Mouse (Mus musculus) CD8-positive naive resting alpha-beta T cell, adult 57 days (primary cell): ENCODE data around the gene Bola1. TPM values are rescaled to one million over a fixed set of nuclear protein-coding genes. Genes with fewer than 3 reads are reported as not detected.

ENCODE experiments used
- total RNA-seq: library from RNA; stranded (reverse); gene quantifications from one replicate; pipeline ENCODE4 v1.2.4, GENCODE M21; 2023

Gene Bola1
- 10.8 TPM for total RNA-seq

DNA sequence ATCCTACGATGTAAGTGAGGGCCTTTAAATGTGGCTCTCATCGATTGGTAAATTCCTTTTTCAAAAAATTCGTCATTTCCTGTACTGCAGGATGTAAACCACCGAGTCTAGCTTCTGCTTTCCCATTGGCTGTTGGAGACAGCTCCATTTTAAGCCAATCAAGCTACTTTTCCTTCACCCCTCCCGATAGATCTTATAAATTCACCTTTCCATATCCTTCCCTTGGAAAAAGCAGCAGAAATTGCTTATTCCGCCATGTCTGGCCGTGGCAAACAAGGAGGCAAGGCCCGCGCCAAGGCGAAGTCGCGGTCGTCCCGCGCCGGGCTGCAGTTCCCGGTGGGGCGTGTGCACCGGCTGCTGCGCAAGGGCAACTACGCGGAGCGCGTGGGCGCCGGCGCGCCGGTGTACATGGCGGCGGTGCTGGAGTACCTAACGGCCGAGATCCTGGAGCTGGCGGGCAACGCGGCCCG lies at the start of gene Bola1, which contains the start of gene Hist2h2ab:
Bola1 (minus strand) TSS at position 49 of the 470 bp plus-strand sequence.
Hist2h2ab (plus strand) TSS at position 205 of the 470 bp plus-strand sequence.

DNA sequence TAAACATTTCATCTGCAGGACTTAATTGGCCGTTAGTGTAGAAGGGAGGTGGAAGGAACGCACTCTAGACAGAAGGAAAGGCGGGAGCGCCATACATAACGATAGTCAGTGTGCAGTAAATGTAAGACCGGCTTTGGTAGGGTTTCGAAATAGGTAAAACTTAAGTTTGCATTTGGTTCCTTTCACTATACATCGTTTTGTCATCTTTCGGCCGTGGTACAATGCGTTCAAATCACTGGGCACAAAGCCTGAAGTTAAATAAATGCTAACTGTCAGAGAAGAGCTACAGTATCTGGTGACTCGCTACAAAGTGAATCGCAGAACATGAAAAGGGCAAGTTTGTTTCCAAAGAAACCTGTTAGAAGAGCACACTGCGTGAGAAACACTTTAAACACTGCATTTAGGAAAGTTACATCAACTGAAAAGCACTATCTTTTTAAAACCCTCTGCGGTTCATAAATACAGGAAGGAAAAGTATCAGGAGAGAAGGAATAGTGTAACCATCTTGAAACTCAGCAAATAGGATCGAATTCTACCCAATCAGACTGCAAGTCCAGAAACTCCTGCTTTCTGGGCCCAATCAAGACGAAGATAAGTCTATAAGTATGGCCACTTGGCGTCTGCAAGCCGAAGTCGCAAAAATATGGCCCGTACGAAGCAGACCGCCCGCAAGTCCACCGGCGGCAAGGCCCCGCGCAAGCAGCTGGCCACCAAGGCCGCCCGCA lies 48.7 kb upstream of the Bola1 start, which contains the start of gene Hist2h3b:
Hist2h3b (plus strand) TSS at position 604 of the 725 bp plus-strand sequence.

DNA sequence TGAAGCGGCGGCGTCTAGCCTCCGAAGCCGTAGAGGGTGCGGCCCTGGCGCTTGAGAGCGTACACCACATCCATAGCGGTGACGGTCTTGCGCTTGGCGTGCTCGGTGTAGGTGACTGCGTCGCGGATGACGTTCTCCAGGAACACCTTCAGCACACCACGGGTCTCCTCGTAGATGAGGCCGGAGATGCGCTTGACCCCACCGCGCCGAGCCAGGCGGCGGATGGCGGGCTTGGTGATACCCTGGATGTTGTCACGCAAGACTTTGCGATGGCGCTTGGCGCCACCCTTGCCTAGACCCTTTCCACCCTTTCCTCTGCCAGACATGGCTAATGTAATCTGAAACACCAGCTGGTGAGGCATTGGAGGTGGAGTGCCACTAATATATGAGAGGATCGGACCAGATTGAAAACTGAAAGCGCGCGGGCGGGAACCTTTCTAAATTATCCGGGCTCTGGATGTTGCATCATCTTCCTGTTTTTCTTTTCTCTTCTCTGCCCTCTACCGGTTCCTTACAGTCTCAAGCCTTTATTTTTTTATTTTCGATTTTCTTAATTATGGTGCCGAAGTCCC lies 43.6 kb upstream of the Bola1 start, which contains the start of gene Hist2h4:
Hist2h4 (minus strand) TSS at position 333 of the 572 bp plus-strand sequence.

DNA sequence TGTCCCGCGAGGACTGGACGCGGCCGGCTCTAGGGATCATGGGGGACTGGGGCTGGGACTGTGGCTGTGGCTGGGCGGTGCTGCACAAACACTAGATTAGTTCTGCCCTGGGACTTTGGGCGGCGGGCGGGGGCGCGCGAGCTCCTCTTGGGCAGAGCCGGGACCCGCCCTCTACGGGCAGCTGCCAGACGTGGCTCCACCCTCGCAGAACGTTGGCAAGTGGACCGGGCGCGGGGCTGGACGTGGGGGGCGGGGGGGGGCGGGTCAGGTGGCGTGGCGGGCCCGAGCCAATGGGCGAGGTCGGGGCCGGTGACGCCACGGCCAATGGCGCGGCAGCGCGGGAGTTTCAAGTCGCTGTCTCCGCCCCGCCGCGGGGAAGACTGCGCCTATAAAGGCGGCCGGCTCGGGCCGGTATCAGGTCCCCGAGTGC lies 26.9 kb upstream of the Bola1 start, which contains the start of gene Hist2h3c1:
Hist2h3c1 (plus strand) TSS at position 259 of the 430 bp plus-strand sequence.

DNA sequence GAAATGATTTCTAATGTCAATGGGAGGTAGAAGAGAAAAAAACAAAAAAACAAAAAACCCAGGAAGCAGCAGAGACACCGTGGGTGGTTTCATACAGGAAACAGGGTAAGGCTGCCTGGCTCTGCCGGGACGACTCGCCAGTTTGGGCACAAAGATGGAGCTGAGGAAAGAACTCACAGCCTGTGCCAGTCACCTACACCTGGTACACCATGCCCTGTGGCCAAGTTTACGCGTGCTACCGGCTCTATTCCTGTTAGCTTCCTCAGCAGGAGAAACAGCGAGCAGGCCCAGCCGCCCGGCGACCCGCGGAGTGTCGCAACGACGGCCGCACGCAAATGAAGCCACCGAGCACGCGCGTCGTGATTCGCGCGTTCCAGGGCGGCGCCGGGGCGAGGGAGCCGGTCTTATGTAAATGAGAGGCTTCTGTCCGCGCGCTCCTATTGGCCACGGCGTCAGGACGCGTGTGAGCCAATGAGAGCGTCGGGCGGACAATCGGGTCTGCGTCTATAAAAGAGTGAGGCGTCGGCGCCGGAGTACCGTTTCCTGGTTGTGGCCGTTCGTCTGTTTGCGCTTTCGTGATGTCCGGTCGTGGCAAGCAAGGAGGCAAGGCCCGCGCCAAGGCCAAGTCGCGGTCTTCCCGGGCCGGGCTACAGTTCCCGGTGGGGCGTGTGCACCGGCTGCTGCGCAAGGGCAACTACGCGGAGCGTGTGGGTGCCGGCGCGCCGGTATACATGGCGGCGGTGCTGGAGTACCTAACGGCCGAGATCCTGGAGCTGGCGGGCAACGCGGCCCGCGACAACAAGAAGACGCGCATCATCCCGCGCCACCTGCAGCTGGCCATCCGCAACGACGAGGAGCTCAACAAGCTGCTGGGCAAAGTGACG lies 25.7 kb upstream of the Bola1 start, which contains the start of gene Hist2h2aa1:
Hist2h2aa1 (plus strand) TSS at position 495 of the 884 bp plus-strand sequence.

DNA sequence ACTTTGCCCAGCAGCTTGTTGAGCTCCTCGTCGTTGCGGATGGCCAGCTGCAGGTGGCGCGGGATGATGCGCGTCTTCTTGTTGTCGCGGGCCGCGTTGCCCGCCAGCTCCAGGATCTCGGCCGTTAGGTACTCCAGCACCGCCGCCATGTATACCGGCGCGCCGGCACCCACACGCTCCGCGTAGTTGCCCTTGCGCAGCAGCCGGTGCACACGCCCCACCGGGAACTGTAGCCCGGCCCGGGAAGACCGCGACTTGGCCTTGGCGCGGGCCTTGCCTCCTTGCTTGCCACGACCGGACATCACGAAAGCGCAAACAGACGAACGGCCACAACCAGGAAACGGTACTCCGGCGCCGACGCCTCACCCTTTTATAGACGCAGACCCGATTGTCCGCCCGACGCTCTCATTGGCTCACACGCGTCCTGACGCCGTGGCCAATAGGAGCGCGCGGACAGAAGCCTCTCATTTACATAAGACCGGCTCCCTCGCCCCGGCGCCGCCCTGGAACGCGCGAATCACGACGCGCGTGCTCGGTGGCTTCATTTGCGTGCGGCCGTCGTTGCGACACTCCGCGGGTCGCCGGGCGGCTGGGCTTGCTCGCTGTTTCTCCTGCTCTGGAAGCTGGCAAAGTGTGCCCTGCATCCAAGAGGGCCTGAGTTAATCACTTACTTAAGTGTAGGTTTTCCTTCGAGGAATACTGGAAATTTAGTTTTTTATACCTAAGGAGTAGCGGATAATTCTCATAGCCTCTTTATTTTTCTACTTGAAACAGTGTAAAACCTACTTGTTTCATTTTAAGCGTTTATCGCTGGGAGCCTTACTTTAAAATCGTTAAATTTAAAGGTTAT lies 20.7 kb upstream of the Bola1 start, which contains the start of gene Hist2h2aa2:
Hist2h2aa2 (minus strand) TSS at position 328 of the 850 bp plus-strand sequence.

DNA sequence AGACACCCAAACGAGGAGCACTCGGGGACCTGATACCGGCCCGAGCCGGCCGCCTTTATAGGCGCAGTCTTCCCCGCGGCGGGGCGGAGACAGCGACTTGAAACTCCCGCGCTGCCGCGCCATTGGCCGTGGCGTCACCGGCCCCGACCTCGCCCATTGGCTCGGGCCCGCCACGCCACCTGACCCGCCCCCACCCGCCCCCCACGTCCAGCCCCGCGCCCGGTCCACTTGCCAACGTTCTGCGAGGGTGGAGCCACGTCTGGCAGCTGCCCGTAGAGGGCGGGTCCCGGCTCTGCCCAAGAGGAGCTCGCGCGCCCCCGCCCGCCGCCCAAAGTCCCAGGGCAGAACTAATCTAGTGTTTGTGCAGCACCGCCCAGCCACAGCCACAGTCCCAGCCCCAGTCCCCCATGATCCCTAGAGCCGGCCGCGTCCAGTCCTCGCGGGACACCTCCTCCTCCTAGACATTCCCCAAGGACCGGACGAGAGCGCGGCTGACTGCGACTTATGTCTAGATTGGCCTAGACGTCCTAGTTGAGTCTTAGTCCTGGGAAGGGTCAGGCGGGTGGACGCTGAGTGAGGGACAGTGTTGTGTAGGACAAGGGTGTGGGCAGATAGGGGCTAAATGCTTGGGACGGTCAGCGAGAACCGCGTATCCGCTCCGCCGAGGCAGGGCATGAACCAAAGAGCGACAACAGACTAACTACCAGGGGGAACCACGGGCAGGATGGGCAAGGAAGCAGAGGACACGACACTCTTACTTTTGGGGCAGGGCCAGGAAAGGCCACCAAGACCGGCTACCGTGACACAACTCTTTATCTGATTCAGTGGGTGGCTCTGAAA lies 19.7 kb upstream of the Bola1 start, which contains the start of gene Hist2h3c2:
Hist2h3c2 (minus strand) TSS at position 174 of the 840 bp plus-strand sequence.

DNA sequence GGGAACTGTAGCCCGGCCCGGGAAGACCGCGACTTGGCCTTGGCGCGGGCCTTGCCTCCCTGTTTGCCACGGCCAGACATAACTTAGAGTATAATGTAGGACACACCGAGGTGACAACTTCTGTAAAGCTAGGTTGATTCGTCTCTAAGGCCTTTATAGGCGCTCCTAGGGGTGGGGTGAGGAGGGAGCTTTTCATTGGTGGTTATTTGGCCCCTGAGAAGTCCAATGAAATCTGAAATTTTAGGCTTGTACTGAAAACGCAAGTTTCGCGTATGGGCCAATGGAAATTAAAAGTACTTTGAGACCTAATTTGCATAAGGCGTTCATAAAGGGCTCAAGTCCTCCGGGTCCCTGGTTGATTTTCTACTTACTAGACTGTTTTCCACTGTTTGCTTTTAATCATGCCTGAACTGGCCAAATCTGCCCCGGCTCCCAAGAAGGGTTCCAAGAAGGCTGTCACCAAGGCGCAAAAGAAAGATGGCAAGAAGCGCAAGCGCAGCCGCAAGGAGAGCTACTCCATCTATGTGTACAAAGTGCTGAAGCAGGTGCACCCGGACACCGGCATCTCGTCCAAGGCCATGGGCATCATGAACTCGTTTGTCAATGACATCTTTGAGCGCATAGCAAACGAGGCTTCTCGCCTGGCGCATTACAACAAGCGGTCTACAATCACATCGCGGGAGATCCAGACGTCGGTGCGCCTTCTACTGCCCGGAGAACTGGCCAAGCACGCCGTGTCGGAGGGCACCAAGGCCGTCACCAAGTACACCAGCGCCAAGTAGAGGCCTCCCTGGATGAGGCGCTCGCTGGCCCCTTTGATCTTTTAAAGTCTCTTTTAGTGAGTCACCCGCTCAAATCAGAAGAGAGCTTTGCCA lies 1.5 kb upstream of the Bola1 start, which contains the start of the genes Hist2h2ac and Hist2h2be:
Hist2h2ac (minus strand) TSS at position 116 of the 875 bp plus-strand sequence.
Hist2h2be (plus strand) TSS at position 355 of the 875 bp plus-strand sequence.

DNA sequence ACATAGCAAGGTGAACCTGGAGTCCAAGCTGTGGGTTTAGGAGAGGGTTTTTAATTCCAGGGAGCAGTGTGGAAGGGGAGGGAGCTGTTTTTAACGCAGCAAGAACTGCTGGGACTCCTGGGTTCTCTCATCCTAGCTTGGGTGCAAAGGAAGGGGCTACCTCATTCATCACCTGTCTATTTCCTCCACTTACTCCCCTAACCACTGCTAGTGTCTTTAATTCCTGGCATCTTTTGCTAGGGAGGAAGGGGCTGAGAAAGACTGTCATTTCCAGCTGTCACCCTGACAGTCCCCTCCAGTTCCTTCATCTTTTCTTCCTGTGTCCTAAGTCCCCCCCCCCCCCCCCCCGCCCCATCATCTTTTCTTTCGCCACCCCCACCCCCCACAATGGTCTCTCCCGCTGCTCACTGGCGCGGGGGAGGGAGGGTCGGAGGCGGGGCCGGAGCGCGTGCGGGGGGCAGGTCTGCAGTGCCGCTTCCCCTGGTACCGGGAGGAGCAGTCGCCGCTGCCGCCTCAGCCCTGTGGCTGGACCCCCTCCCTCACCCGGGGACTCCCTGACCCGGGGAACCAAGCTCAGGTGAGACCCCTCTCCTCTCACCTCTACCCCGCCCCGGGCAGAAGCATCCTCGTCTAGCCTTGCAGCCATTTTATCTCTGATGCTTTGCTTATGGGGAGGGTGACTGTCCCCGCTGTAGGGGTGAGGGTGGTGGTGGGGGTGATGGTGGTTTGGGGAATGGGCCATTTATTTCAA lies 38.6 kb downstream of the Bola1 start, which contains the start of gene Sv2a:
Sv2a (plus strand) TSS at position 425 of the 751 bp plus-strand sequence.

DNA sequence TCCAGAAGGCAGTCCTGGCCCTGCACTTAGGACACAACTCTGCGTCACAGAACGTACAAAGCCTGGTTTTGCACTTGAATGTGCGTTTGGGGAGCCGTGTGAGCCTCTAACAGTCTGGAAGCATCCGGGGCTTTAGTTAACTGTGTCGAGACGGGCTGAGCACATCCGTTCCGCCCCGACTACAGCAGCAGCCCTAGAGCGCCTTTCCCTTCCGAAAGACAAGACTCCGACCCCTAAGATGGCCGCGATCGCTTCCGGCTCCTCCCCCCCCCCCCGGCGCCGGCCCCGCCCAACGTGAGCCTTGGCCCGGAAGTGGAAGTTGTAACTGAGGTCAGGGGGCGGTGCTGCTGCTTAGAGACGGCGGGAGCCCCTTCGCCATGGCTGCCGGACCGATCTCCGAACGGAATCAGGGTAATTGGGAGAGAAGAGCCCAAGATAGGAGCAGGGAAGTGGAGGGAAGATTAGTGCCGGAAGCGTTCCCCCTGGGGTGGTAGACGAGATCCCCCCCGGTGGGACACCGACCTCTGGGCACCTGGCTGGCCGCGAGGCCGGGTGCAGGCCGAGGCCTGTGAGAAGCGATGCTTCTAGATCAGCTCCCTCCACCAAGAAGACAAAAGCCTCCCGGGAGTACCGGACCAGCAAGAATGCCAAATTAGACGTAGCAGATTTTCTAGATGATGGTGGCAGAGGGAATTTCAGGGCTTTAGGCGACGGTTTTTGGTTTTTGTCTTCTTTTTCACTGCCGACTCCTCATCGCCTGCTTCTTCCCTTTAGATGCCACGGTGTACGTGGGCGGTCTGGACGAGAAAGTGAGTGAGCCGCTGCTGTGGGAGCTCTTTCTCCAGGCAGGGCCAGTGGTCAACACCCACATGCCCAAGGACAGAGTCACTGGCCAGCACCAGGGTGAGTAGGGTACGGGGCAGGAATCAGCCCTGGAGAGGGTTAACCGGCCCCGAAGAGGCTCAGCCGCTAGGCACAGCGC lies 47.0 kb downstream of the Bola1 start, which contains the start of gene Sf3b4:
Sf3b4 (plus strand) TSS at position 136 of the 982 bp plus-strand sequence.

DNA sequence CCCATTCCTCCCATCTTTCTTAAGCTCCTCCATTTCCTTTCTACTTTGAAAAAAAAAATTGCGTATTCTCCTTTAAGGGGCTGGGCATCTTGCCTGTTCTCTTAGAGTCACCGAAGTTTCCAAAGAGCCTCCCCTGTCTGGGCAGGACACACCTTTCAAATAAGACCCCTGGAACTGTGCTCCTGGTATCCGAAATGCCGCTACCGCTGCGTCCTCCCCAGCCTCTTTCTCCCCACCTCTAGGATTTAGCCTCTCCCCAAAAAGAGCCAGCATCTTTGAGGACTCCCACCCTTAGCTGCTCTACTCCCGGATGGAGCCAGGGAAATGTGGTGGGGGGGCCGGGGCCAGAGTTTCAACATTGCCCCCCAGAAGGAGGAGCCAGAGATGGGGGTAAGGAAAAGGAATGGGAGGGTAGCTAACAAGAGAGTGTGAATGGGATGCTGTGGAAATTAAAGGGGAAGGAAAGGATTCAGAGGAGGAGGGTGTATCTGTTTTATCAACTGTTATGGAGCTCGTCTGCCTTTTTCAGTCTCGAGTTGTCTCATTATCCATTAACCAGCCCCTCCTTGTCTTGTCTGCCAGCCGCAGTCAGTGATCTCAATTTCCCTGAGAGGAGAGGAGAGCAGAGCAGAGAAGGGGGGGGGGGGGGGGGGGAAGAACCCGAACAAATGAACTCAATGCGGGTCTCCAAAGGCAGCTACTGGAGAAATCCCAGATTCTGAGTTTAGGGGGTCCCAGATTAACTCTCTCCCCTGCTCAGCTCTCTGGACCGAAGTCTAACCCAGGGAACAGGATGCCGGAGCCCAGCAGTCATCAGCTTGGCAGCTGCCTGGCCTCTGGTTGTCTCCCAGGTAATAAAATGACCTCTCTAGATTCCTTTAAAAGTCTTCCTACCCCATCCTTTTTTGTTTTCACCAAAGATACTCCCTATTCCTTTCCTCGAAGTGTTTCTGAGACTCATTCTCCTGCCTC lies 57.4 kb downstream of the Bola1 start, which contains the start of gene Mtmr11:
Mtmr11 (plus strand) TSS at position 136 of the 972 bp plus-strand sequence.

